Mouse (Mus musculus) thymus, postnatal 4 days (tissue): Measurements from ENCODE around the gene Glod5.
"Not testable (repeated sequence)": the region's sequence is repeated elsewhere in the genome, so short reads cannot be mapped to it uniquely, and the experiment has no call there.

ENCODE experiments used
- DNase-seq: peaks from one replicate; pipeline ENCODE4 v3.0.0; 2021

Gene Glod5

DNA sequence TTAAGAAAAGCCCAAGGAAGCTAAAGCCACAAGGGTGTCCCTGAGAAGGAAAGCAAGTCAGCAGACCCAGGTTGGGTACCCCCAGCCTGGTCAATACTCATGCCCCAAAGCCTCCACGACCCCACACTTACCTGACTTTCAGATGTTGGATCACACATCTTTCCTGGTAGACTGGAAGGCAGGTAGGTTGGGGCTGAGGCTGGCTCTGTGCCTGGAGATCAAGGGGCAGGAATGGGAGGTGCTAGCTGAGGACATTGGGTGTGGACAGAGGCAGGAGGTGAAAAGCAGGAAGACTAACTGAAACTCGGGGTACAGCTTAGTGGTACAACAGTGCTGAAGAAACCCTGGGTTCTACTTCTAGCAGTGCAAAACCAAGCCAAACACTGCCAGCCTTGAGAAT, at the start of gene Glod5:
Gene Glod5, minus strand, starts transcription at position 207 of the 400 bp plus-strand sequence.
- DNase-seq: no peak

DNA sequence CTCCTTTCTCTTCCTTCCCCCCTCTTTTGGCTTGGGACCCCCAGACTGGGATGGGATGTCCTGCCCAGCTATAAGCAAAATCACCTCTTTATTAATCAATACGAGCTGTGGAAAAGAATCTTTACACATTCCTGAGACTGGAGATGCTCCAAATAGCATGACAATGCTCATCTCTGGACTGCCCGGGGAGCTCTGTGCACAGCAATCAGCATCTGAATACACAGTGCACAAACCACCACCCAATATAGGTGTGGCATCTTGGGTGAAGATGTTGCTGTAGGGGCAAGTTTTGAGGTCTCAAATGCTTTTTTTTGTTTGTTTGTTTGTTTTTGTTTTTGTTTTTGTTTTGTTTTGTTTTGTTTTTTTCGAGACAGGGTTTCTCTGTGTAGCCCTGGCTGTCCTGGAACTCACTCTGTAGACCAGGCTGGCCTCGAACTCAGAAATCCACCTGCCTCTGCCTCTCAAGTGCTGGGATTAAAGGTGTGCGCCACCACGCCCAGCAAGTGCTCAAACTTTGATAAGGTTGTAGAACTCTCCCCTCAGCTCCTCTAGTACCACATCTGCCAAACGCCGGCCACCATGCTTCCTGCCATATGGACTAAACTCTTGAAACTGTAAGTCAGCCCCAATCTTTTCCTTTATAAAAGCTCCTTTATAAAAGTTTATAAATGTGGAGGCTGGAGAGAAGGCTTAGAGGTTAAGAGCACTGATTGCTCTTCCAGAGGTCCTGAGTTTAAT, 32.9 kb upstream of the Glod5 start:
- not testable (repeated sequence) for DNase-seq

DNA sequence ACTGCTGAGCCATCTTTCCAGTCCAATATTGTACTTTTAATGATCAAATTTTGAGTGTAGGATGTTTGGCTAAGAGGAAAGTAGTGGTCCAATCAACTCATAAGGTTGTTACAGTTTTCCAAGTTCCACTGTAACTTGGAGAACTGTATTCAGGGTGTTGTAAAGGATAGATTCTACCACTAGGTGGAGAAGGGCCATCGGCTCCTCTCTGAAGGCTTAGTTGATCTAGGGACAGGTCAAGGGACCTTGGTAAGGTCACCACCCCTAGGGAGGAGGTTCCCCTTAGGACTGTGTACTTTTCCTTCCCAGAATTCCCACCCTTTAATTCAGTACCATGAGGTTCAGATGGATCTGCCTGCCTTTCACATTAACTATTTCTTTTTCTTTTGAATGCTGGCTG, 14.7 kb upstream of the Glod5 start:
- no peak for DNase-seq

- no peak for DNase-seq
Observed at GRCm38 (mm10) chrX:8026811-8027210, 8.5 kb upstream of the Glod5 start.

DNA sequence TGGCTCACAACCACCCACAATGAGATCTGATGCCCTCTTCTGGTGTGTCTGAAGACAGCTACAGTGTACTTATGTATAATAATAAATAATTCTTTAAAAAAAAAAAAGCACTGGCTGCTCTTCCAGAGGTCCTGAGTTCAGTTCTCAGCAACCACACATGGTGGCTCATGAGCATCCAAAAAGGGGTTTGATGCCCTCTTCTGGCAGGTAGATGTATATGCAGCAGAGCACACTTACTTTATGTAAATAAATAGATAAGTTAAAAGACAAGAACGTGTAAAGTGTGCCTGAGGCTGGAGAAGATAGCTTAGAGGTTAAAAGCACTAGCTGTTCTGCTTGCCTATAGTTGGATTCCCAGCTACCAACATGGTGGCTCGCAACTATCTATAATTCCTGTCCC, 6.5 kb upstream of the Glod5 start:
- no peak for DNase-seq

GRCm38 (mm10) chrX:8020111-8020778, 2.0 kb upstream of the Glod5 start:
- peak; percentile 45 for DNase-seq

- peak; percentile 53 for DNase-seq
Observed at GRCm38 (mm10) chrX:8017142-8017541, 1.1 kb downstream of the Glod5 start.

- peak; percentile 23 for DNase-seq
Observed at GRCm38 (mm10) chrX:8015675-8016074, 2.6 kb downstream of the Glod5 start.

DNA sequence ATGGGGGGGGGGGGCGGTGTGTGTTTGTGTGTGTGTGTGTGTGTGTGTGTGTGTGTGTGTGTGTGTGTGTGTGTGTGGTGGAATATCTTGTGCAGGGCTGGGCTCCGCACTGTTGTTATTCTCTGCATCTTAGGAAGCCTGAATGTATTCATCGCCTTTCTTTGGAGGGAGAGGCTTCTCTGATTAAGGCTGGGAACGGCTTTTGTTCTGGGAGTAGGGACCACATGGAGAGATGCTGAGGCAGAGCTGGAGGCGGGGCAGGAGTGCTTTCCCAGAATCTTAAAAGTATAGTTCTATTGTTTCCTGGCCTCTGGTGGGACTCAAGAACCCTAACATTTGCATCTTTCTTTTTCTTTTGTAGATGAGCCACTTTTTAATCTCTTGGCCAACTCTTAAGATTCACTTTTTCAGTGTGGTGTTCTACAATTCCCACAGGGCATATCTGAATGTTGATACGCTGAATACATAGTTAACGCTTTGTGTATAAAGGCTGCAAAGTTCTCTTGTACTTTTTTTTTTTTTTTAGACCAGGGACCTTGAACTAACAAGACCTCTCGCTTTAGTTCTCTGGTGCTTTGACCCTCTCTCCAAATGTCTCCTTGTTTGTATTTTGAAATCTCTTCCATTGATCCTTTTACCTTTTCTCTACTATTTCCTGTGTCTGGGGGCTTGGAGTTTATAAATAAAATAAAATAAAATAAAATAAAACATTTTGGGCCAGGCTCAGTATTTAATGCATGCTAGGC, 4.5 kb downstream of the Glod5 start:
- no peak for DNase-seq

- no peak for DNase-seq
Observed at GRCm38 (mm10) chrX:8013157-8013556, 5.1 kb downstream of the Glod5 start.

GRCm38 (mm10) chrX:8009356-8009755, 8.9 kb downstream of the Glod5 start:
- DNase-seq: peak; percentile 9

DNA sequence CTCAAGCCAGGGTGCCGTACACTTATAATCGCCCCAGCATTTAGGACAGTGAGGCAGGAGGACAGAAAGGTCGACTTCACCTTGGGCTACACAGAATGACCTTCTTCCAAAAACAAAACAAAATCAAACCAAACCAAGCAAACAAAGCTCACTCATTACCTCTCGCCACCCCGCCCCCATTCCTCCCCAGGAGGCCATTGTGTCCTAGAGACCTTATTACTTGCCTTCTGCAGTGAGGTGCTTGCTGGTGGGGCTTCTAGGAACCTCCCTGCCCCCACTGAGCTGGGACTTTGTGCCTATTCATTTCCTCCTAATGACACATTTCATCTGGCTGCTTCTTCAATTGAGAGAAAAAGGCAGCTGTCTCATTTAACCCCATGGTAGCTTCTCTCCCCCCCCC, 9.7 kb downstream of the Glod5 start:
- no peak for DNase-seq

- no peak for DNase-seq
Observed at GRCm38 (mm10) chrX:8002971-8003370, 15.3 kb downstream of the Glod5 start.

DNA sequence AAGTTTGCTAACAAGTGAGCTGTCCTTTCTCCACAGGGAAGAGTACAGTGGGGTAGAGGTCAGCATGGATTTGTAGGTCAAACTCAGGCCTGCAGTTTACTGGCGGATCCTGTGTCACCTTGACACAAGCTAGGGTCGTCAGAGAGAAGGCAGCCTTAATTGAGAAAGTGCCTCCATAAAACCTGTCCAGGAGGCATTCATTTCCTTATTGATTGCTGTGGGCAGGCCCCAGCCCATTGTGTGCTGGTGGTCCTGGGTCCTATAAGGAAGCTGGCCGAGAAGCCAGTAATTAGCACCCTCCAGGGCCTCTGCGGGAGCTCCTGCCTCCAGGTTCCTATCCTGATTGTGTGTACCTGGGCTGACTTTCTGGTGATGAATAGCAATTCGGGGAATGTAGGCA, 16.3 kb downstream of the Glod5 start:
- no peak for DNase-seq

- no peak for DNase-seq
Observed at GRCm38 (mm10) chrX:8000546-8001192, 17.6 kb downstream of the Glod5 start.

- no peak for DNase-seq
Observed at GRCm38 (mm10) chrX:7993068-7993735, 25.1 kb downstream of the Glod5 start.

DNA sequence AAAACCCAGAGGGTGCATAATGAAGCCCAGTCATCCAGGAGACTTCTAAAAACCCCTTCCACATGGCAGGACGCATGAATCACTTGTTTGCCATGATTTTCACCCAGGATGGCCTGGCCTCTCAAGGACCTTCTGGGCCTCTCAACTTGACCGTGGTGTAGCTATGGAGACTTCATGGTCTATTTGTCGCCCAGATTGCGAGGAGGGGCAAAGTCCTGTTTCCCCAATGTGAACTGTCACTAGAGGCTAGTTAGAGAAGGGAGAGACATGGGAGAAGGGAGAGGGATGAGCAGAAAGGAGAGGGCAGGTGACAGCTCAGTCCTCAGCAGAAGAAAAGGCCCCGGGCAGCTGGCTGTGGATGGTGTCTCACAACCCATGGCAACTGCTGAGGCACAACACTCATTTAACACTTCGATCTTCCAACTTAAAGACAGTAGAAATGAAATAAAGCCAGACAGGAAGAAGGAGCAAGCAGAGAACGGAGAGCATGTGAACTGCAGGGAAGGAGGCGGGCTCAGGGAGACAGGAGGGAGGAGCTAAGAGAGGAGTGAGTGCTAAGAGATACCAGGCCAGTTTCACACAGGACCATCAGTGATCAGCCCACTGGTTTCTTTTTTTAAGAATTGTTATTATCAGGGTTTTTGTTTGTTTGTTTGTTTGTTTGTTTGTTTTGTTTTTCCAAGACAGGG, 25.8 kb downstream of the Glod5 start:
- peak; percentile 15 for DNase-seq

- DNase-seq: no peak
Observed at GRCm38 (mm10) chrX:7981368-7981767, 36.9 kb downstream of the Glod5 start.

DNA sequence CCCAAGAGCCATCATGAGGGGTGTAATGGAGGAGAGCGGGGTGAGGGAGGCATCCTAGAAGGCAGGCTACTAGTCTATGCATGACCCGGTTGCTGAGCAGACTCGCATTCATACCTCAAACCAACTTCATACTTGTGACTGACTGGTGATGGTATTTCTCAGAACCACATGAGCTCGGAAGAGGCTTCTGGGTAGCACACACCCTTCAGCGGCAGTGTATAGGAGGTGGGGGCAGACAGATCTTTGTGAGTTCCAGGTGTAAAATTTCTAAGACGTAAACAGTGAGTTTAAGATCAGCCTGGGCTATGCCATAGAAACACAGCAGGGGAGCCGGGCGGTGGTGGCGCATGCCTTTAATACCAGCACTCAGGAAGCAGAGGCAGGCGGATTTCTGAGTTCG, 40.4 kb downstream of the Glod5 start, which contains the start of gene Gata1:
Gene Gata1, minus strand, starts transcription at position 180 of the 400 bp plus-strand sequence.
- DNase-seq: no peak

DNA sequence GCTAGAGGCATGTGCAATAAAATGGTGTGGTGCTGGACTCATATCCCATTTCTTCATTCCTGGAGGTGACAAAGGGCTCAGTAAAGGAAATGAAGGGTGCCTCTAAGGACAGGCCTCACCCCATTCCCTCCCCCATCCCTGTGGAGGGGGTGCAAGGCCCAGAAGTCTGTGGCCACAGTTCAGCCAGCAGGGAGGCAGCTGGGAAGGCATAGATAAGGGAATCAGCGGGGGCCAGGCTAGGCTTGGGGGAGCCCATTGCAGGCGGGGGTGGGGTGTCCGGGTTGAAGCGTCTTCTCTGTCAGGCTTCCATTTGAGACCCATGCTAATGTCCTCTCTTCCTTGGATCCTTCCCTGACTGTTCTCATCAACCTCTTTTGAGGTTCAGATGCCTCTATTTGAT, 47.0 kb downstream of the Glod5 start:
- no peak for DNase-seq

GRCm38 (mm10) chrX:7968899-7969298, 49.4 kb downstream of the Glod5 start:
- no peak for DNase-seq

DNA sequence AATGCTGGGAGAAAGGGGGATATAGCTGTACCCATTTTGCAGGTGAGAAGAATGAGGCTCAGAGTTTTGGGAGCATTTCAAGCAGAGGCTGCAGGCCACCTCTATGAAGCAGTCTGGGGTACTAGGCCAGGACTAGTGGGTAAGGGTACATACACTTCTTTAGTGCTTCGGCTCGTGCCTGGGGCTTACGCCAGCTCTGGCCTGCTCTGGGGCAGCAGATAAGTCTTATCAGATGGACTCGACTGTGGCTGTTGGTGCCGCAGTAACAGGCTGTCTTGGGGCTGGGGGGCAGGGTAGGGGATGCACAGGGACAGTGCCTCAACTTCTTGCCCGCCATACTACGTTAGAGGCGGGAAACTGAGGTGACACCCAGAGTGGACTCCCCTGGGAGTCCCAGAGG, 50.1 kb downstream of the Glod5 start:
- DNase-seq: no peak
